Mouse (Mus musculus): ENCODE data around the gene Btn2a2. TPM values are rescaled to one million over a fixed set of nuclear protein-coding genes. Genes with fewer than 3 reads are reported as not detected.

Btn2a2 gene
- 0.06 and 0.07 TPM in 2 replicates for polyA plus RNA-seq (2012; rRNA removed)

GRCm38 (mm10) chr13:23488400-23489322, at the start of gene Btn2a2:
TSS of gene Btn2a2 (minus strand) at chr13:23488857.

GRCm38 (mm10) chr13:23535137-23536075, 46.7 kb upstream of the Btn2a2 start, which contains the start of gene Hist1h3g:
TSS of gene Hist1h3g (plus strand) at chr13:23535422.

GRCm38 (mm10) chr13:23533560-23534367, 45.1 kb upstream of the Btn2a2 start, which contains the start of gene Hist1h2af:
TSS of gene Hist1h2af (plus strand) at chr13:23533906.

GRCm38 (mm10) chr13:23530901-23531875, 42.5 kb upstream of the Btn2a2 start, which contains the start of gene Hist1h4h:
TSS of gene Hist1h4h (plus strand) at chr13:23531050.

GRCm38 (mm10) chr13:23465600-23466109, 23.0 kb downstream of the Btn2a2 start, which contains the start of gene Btn1a1:
TSS of gene Btn1a1 (minus strand) at chr13:23465901.

Other genes with a start within 250 kb of the Btn2a2 start
- not detected in 2 replicates for gene Vmn1r223, start 241.7 kb downstream of the Btn2a2 start, polyA plus RNA-seq (2012; rRNA removed)
- 22.3 and 23.5 TPM in 2 replicates for gene Zfp322a, start 119.6 kb downstream of the Btn2a2 start, polyA plus RNA-seq (2012; rRNA removed)
- 8.5 and 8.8 TPM in 2 replicates for gene Abt1, start 65.0 kb downstream of the Btn2a2 start, polyA plus RNA-seq (2012; rRNA removed)
- gene Btn1a1, start 23.0 kb downstream of the Btn2a2 start, polyA plus RNA-seq (2012; rRNA removed) = 0.09 and 0.12 TPM in 2 replicates
- 10.2 and 10.6 TPM in 2 replicates for gene Hist1h4h, start 42.2 kb upstream of the Btn2a2 start, polyA plus RNA-seq (2012; rRNA removed)
- 47.4 and 62.7 TPM in 2 replicates for gene Hist1h2af, start 45.0 kb upstream of the Btn2a2 start, polyA plus RNA-seq (2012; rRNA removed)
- 2.2 and 4.8 TPM in 2 replicates for gene Hist1h3g, start 46.6 kb upstream of the Btn2a2 start, polyA plus RNA-seq (2012; rRNA removed)
- gene Hist1h2bh, start 54.5 kb upstream of the Btn2a2 start, polyA plus RNA-seq (2012; rRNA removed) = 0.52 and 0.80 TPM in 2 replicates
- 0.48 and 0.52 TPM in 2 replicates for gene Hist1h3f, start 55.2 kb upstream of the Btn2a2 start, polyA plus RNA-seq (2012; rRNA removed)
- gene Hist1h4f, start 62.8 kb upstream of the Btn2a2 start, polyA plus RNA-seq (2012; rRNA removed) = 4.7 and 5.8 TPM in 2 replicates
- gene Hist1h1d, start 64.4 kb upstream of the Btn2a2 start, polyA plus RNA-seq (2012; rRNA removed) = 0.14 and 0.15 TPM in 2 replicates
- gene Hist1h3e, start 73.5 kb upstream of the Btn2a2 start, polyA plus RNA-seq (2012; rRNA removed) = 5.6 and 7.2 TPM in 2 replicates
- 4.4 and 4.5 TPM in 2 replicates for gene Hist1h2ae, start 82.4 kb upstream of the Btn2a2 start, polyA plus RNA-seq (2012; rRNA removed)
- 7.1 and 9.6 TPM in 2 replicates for gene Hist1h2bg, start 82.5 kb upstream of the Btn2a2 start, polyA plus RNA-seq (2012; rRNA removed)
- 2.3 and 2.6 TPM in 2 replicates for gene Hist1h2bf, start 85.3 kb upstream of the Btn2a2 start, polyA plus RNA-seq (2012; rRNA removed)
- 1.6 and 1.8 TPM in 2 replicates for gene Hist1h2ad, start 85.5 kb upstream of the Btn2a2 start, polyA plus RNA-seq (2012; rRNA removed)
- gene Hist1h3d, start 86.9 kb upstream of the Btn2a2 start, polyA plus RNA-seq (2012; rRNA removed) = 4.3 and 5.6 TPM in 2 replicates
- 1.9 and 2.8 TPM in 2 replicates for gene Hist1h4d, start 92.7 kb upstream of the Btn2a2 start, polyA plus RNA-seq (2012; rRNA removed)
- 1.2 and 1.5 TPM in 2 replicates for gene Hist1h2be, start 132.3 kb upstream of the Btn2a2 start, polyA plus RNA-seq (2012; rRNA removed)
- gene Hist1h1e, start 133.7 kb upstream of the Btn2a2 start, polyA plus RNA-seq (2012; rRNA removed) = 1.8 and 1.9 TPM in 2 replicates
- gene Hist1h2ac, start 195.1 kb upstream of the Btn2a2 start, polyA plus RNA-seq (2012; rRNA removed) = 0.62 and 0.67 TPM in 2 replicates
- gene Hist1h2bc, start 195.3 kb upstream of the Btn2a2 start, polyA plus RNA-seq (2012; rRNA removed) = 32.4 and 40.3 TPM in 2 replicates
- not detected in 2 replicates for gene Hist1h1t, start 207.0 kb upstream of the Btn2a2 start, polyA plus RNA-seq (2012; rRNA removed)
- 2.6 and 3.4 TPM in 2 replicates for gene Hist1h4c, start 209.6 kb upstream of the Btn2a2 start, polyA plus RNA-seq (2012; rRNA removed)
- 1.5 and 2.0 TPM in 2 replicates for gene Hfe, start 222.0 kb upstream of the Btn2a2 start, polyA plus RNA-seq (2012; rRNA removed)
- gene Hist1h1c, start 250.0 kb upstream of the Btn2a2 start, polyA plus RNA-seq (2012; rRNA removed) = 12.8 and 15.6 TPM in 2 replicates